Mouse (Mus musculus): ENCODE results near the gene Psmb3.
A peak's percentile ranks its signal among the peaks of the same experiment; 100 is the strongest.

The Psmb3 gene

DNA sequence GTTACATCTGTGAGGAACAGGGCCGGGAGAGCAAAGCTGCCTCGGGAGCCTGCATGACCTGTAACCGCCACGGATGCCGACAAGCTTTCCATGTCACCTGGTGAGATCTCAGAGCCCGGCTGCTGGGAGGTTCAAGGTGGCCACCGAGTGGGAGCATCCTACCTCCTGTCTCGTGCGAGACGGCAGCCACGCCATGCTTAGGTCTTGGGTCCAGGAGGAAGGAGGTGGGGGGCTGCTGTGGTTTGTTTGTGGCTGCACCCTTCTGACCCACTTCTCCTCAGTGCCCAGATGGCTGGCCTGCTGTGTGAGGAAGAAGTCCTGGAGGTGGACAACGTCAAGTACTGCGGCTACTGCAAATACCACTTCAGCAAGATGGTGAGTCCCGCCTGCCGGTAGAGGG, 36.4 kb upstream of the Psmb3 start:
- DNase-seq (ENCODE audit: low read depth, low spot score), result peak; percentile 16

DNA sequence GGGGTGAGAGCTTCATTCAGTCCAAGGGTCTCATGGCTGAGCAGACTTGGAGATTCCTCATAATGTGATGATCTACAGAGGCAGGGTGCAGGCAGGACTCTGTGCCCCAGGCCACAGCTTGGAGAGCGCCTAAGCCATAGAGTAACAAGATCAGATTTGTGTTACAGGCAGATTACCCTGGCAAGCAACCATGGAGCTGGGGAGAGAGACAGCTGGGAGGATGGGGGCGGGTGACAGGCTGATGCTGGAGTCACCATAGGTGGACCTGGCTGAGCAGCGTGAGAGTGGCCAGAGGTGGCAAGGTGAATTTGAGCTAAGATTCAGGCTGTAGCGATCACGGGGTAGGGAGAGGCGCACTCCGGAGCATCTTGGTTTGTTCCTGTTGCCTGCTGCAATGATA, 35.0 kb upstream of the Psmb3 start:
- no peak for DNase-seq (ENCODE audit: low read depth, low spot score)

DNA sequence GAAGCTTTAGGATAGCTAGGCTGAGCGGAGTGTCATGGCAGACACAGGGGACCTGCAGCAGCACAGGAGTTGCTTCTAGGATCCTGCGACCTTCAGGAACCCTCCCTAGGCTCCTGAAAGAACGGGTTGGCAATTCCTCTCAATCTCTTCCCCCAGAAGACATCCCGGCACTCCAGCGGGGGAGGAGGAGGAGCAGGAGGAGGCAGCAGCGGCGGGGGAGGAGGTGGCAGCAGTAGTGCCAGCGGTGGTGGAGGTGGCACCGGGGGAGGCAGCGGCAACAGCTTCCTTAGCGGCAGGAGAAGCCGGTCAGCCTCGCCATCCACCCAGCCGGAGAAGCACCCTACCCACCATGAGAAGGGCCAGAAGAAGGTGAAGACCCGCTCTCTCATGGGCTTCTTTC, 33.9 kb upstream of the Psmb3 start:
- DNase-seq (ENCODE audit: low read depth, low spot score), result peak; percentile 38

DNA sequence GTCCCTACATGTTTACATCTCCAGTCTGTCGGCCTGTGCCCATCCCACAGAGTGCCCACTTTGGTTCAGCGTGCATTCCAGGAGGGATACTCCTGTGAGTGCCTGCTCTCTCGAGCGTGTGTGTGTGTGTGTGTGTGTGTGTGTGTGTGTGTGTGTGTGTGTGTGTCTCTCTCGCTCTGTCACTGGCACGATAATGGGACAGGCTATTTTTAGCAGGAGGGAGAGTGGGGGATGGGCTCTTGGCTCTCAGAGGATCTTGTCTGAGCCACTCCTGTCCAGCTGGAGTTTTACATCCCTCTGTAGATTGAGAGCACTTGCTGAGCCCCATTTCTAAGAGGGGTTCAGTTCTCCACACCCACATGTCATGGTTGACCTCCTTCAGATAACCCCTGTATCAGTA, 33.4 kb upstream of the Psmb3 start:
- DNase-seq (ENCODE audit: low read depth, low spot score), result peak; percentile 39

DNA sequence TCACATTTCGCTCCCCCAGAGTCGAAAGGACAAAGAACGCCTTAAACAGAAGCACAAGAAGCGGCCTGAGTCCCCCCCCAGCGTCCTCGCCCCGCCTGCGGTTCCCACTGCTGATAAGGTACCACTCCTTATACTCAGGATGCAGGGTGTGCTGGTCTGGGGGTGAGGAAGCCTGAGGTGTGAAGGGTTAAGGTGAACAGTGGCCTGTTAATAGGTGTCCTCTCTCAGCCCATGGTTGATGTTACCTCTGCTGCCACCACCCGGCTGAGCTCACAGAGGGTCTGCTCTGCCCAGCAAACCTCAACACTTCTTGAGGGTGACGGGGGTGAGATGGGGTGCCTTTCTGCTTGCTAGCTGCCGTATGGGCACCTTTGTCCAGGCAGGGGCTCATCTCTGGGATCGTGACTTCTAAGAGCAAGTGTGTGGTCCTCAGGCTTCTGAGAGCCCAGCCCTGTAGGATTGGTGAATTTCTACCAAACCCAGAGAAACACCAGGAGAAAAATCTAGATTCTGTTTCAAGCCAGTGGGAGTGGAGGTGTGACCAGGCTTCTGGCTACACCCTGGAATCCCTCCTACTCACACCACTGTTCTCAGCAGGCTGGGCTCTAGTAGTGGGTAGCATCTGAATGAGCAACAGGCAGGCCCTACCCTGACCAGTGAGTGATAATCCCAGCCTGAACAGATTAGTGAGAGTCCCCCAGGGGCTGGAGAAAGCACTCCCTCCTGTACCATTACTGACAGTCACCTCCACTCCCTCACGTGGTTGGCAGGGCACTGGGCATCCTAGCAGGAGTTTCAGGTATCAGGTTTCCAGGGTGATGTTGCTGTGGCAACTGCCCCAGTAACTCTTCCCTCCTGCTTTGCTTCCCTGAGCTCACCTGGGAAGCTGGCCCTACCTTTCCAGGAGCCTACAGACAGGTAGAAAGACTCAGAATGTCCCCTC, 32.7 kb upstream of the Psmb3 start:
- peak; percentile 80 for DNase-seq (ENCODE audit: low read depth, low spot score)

DNA sequence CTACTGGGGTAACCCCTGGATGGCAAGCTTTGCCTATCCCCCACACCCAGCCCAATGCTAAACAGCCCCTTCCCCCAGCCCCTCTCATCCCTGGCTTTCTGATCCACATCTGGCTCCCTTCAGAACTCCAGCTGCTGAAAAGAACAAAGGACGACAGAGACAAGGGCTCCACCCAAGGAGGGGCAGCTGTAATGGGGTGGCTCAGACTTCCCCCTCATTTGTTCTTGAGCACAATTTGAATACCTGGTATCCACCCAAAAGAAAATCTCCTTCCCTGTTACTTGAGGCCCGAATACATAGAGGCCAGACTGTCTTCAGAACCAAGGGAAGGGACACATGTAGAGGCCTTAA, 32.0 kb upstream of the Psmb3 start:
- DNase-seq (ENCODE audit: low read depth, low spot score), result peak; percentile 83

DNA sequence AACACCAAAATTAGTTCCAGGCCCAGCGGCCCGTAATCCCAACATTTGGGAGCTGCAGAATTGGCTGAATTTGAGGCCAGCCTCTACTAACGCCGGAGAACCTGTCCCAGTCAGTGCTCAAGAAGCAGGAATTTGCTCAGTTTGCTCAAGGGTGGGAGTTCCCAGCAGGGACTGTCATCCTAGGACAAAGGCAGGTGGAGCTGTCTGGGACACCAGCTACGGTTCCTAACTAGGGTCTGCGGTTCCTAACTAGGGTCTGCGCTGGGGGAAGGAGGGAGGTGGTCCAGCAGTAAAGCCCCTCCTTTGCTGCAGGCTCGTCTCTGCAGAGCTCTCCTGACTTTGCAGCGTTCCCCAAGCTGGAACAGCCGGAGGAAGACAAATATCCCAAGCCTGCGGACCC, 30.1 kb upstream of the Psmb3 start:
- DNase-seq (ENCODE audit: low read depth, low spot score), result peak; percentile 76

DNA sequence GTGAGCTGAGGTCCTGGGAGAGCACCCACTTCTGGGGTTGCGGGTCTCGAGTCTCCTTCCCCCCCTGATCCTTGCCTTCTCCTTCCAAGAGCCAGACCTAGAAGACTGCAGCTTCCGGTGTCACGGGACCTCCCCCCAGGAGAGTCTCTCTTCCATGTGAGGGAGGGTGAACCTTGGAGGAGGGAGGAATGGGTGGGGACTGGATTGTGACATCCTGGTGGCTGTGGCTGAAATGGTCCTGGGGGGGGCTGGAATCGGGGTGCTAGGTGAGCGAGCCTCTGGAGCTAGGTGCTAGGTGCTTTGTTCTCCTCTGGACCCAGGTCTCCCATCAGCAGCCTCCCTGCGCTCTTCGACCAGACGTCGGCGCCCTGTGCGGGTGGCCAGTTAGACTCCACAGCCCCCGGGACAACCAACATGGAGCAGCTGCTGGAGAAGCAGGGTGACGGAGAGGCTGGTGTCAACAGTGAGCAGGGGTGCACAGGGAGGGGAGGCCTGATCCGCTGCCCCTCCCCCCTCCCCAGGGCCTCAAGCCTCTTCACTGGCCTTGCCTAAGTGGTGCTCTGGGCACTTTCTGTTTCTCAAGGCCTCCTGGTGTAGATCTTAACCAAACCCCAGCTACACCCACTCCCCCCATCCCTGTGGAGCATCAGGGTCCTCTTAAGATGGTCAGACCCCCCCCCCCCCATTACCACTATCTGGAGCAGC, 27.0 kb upstream of the Psmb3 start:
- DNase-seq (ENCODE audit: low read depth, low spot score), result peak; percentile 48

DNA sequence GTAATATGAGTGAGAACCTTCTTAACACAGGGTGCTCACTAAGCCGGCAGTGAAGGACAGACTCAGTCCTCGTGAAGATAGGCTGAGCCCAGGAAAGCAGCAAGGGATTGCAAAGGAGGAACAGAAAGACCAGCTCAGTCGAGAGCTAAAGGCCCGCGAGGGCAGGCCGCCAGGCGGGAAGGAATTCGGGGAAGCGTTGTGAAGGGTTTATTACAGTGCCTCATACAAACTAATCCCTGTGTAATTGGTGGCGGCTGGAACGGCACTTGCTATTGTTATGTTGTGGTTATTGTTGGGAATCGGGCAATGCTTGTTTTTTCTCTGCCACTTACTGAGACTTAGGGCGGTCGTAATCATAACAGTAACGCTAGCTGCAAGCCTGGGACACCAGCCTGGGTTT, 25.8 kb upstream of the Psmb3 start:
- peak; percentile 28 for DNase-seq (ENCODE audit: low read depth, low spot score)

DNA sequence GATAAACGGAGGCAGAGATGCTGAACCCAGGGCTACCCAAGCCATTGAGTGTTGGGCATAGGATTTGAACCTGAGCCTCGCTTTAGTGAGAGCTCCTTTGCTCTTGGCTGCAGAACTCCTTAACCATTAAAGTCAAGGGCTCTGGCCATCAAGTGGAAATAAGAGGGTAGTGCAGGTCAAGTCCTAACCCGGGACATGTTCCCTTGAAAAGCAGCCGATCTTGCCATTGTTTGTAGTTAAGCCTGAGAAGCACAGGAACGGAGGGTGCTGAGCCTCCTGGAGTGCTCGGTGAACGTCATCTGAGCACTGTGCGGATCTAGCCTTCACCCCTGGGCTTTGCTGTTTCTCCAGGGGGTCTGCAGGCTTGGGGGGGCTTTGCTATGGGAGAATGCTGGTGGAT, 25.4 kb upstream of the Psmb3 start:
- DNase-seq (ENCODE audit: low read depth, low spot score), result peak; percentile 89

DNA sequence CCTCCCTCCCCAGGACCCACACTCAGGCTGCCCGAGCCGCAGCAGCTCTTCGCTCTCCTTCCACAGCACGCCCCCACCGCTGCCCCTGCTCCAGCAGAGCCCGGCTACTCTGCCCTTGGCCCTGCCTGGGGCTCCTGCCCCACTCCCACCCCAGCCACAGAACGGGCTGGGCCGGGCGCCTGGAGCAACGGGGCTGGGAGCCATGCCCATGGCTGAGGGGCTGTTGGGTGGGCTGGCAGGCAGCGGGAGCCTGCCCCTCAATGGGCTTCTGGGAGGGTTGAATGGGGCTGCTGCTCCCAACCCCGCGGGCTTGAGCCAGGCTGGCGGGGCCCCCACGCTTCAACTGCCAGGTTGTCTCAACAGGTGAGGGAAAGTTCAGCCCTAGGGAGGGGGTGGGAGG, 24.9 kb upstream of the Psmb3 start:
- no peak for DNase-seq (ENCODE audit: low read depth, low spot score)

DNA sequence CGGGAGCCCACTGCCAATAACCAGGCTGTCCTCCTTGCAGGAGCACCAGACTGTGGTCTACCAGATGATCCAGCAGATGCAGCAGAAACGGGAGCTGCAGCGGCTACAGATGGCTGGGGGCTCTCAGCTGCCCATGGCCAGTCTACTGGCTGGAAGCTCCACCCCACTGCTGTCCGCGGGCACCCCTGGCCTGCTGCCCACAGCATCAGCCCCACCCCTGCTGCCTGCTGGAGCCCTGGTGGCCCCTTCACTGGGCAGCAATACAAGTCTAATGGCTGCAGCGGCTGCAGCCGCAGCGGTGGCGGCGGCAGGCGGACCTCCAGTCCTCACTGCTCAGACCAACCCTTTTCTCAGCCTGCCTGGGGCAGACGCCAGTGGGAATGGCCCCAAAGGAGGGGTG, 22.8 kb upstream of the Psmb3 start:
- no peak for DNase-seq (ENCODE audit: low read depth, low spot score)

DNA sequence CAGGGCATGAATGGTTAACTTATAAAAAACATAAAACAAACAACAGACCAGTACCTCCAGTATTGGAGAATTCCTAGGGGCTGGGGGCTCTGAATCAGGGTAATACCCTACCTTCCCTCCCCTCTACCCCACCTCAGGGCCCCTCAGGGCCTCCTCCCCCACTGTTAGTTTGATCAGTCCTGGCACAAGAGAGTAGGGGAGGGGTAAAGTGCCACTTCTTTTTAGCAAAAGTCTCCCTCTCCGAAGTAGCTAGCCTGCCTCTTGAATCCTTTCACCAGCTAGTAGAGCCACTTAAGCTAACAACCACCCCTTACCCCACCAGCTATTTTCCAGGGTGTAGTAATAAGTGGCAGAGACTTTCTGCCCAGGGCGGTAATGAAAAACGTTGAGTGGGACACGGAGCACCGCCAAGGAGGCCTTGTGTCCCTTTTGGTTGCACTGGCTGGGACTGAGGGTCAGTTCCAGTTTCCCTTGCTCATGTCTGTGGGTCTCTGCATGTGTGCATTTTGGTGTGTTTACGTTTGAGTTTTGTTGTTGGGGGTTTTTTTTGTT, 20.6 kb upstream of the Psmb3 start:
- no peak for DNase-seq (ENCODE audit: low read depth, low spot score)

DNA sequence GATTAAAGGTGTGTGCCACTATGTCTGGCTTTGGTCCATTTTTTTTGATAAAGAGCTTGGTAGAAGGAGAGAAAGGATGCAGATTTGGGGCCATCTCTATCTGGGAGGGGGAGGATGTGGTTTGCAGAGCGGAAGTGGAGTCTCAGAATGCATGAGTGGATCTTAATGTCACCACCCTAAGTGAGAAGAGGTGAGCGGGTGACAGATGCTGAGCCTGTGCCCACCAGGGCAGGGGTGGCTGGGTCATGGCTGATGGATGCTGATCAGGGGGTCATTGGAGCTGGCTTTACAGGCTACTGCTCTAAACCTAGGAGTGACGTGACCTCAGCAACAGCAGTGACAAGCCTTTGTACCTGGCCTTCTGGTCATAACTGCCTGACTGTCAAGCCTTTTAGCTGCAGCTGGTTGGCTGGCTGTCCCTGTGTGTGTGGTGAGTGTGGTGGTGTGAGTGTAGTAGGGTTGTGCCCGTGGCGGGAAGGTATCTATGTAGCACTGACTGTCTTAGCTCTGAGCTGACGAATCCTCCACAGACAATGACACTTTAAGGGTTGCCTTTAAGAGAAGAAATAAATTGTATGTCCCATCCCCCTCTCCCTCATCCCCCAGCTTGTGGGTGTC, 19.0 kb upstream of the Psmb3 start:
- DNase-seq (ENCODE audit: low read depth, low spot score), result peak; percentile 39

DNA sequence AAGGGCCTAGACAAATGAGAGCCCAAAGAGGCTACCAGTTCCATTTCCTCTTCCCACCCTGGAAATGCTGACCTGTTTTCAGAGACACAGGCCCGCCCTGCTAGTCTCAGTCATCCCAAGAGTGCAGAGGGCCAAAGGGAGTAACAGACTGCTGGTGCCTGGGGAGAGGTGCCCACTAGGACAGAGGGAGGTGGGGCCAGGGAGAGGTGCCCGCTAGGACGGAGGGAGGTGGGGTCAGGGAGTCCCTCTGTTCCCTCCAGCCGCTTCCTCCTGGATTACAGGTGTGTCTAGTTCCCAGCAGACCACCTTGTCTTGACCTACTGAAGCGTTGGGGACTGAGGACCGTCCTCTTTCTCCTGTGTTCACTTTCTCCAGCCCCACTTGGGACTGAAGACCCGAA, 18.4 kb upstream of the Psmb3 start:
- no peak for DNase-seq (ENCODE audit: low read depth, low spot score)

DNA sequence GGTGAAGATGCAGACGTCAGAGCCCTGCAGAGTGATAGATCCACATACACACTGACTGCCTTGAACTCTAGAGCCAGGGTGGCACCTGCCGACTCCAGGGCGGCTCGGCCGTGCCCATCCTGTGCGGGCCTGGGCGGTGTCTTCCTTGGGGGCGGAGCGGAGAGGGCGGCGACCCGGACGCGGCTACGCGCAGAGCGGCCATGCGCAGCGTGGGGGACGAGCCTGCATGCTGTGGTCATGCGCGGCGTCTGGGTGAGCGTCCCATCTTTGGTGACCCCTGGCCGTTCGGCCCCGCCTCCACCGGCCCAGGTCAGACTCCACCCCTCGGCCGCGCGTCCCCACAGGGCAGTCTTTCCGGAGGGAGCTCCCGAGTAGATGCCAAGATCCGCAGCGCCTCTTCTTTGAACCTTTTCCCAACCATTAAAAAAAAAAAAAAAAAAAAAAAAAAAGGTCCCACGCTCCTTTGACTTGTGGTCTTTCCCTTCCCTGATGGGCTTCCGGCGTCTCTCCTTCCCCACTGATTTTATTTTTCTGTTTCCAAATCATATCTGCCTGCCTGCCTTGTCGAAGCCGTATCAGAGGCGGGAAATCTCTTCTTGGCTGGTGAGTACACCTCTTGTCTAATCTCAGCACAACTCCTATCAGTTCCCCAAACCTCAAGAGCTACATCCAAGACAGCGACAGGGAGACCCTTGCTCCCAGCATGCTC, 17.4 kb upstream of the Psmb3 start, which contains the start of gene Cisd3:
TSS of gene Cisd3 (plus strand) at position 214 of the 709 bp plus-strand sequence.
- peak; percentile 88 for DNase-seq (ENCODE audit: low read depth, low spot score)

DNA sequence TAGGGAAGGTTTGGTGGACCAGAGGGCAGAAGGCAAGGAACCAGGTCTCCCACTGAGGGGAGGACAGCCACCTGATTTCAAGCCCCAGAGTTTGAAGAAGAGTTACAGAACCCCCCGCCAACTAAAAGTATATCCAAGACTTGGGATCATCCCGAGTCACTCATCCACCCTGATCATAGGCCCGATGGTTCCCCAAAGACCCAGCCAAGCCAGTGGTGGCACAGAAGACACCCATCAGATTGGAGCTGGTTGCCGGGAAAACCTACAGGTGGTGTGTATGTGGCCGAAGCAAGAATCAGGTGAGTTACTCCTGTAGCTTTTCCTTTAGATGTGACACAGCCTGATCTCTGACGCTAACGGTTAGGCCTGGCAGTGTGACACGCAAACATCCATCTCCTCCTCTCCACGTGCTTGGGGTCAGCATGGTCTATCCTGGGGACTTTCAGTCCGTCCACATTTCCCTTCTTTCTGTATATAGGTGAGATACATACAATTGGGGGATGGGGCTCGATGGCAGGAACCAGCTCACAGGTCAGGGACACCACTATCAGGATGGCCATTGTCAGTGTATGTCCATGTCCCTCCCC, 16.8 kb upstream of the Psmb3 start:
- peak; percentile 41 for DNase-seq (ENCODE audit: low read depth, low spot score)

DNA sequence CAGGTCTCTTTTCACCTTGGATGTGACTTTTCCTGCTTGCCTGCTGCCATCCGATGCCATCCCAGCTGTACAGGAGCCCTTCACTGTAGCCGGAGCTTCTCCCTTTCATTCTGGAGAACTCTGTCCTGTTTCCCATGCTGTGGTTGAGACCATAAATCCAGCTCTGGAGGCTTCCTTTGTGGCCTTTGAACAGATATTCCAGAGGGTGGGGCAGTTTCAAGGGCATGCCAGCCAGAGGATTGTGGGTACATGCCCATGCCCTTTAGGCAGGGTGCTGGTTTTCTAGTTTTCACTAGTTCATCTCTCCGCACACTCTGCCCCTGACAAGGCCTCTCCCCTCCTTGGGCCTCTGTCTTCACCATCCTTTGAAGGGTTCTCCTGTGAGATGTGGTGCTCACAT, 16.1 kb upstream of the Psmb3 start:
- no peak for DNase-seq (ENCODE audit: low read depth, low spot score)

DNA sequence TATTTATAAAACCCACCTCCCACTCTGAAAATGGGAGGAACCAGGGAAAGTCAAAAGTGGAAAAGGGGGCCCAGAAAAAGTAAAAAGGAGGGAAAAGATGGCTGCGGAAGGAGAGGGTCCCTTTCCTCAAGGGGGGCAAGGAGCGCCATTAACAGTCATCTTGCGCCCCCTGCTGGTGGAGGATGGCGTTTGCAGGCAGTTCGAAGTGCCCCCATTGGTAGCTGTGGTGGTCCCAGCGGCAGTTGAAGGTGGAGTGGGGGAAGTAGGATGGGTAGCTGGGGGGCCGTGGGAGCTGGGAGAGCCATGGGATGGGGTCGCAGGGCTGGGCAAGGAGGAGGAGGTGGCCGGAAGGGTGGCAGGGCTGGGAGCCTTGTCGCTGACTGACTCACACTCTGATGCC, 13.3 kb upstream of the Psmb3 start:
- peak; percentile 68 for DNase-seq (ENCODE audit: low read depth, low spot score)

DNA sequence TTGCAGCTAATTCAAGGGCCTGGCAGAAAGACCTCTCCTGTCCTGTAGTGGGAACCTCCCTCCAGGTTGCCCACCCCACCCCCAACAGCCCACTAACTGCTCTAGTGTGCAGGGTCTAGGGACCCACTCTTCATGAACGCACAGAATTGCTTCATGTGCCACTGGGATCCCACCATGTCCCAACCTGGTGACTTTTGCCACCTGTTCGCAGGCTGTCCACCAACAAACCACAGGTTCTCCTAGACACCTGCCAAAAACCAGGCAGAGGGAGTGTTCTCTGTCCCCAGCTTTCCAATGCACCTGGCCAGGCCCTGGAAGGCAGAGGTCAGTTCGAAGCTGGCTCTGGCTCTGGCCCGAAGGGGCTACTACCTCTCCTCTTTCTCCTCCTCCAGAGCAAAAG, 8.8 kb upstream of the Psmb3 start:
- no peak for DNase-seq (ENCODE audit: low read depth, low spot score)

Measured in ZHBTc4 (cell line).